ENCODE assay signal across 8 mouse cellular contexts in genomic region chr7:28808957-28809393, GRCm38 (mm10). TPM values are rescaled to one million over a fixed set of nuclear protein-coding genes. Genes with fewer than 3 reads are reported as not detected.
DNase-seq lines count a peak whose midpoint lies in the region; ATAC-seq and TF ChIP-seq lines count a peak whose summit lies in the region.

No protein-coding gene starts in this region.

- peak overlapping the region; percentile 93 for H3K4me2 ChIP-seq in hindbrain, embryonic 14.5 days (replicated peaks)

- in situ Hi-C loops in Patski (cut with MboI; ENCODE audit: low pct_unique_long_range_greater_than_20kb) = no loop called here

- H3K4me3 ChIP-seq in hindbrain, embryonic 14.5 days (replicated peaks; ENCODE audit: low read length) = peak overlapping the region; percentile 80

- H3K9ac ChIP-seq in hindbrain, embryonic 14.5 days = peak overlapping the region; percentile 68

- POLR2A ChIA-PET in Patski (lab: Charles Lee) = interaction anchor here (1.4 to 1.9 kb wide), 3 partner anchors 9 to 17 kb away, joined by 3 to 9 read pairs (median 5); no protein-coding TSS in a partner anchor

- WGBS in hindbrain, embryonic 14.5 days = under 1% methylated on average over 32 of the region's 32 CpGs

- no peaks in the 10 kb centered on the region for H3K27me3 ChIP-seq in Patski
- no peaks in the 10 kb centered on the region for H3K27me3 ChIP-seq in hindbrain, embryonic 14.5 days (ENCODE audit: control insufficient read depth, insufficient read depth, low read length)

- no peak for TF ChIP-seq CTCF in Patski (IDR thresholded peaks at IDR 0.05)

- DNase-seq in Patski (ENCODE audit: low read depth, low spot score) = no peak
- peak; percentile 98 to 99 for DNase-seq in cerebellum, postnatal 14 days
- DNase-seq in frontal cortex, postnatal 25 days (ENCODE audit: low spot score in 2 of 2) = peak; percentile 87 to 92
- DNase-seq in hindbrain, embryonic 14.5 days (ENCODE audit: low spot score) = peak; percentile 95
- DNase-seq in layer of hippocampus, postnatal 36 days = peak; percentile 95 to 97
- DNase-seq in lung, postnatal 25 days (ENCODE audit: low spot score) = peak; percentile 95
- peak; percentile 80 for DNase-seq in retina, adult 2 months (ENCODE audit: low read depth, low spot score)
- peak; percentile 97 for DNase-seq in thymus, postnatal 25 days

- peak overlapping the region; percentile 96 for H3K27ac ChIP-seq in hindbrain, embryonic 14.5 days

- H3K4me1 ChIP-seq in hindbrain, embryonic 14.5 days (replicated peaks; ENCODE audit: control insufficient read depth, insufficient read depth, low read length) = peaks cover 21% of the 10 kb centered on the region

- no peaks in the 10 kb centered on the region for H3K9me3 ChIP-seq in hindbrain, embryonic 14.5 days (ENCODE audit: control insufficient read depth, low read length)

- ATAC-seq in Patski = peak; percentile 9
- ATAC-seq in hindbrain, embryonic 14.5 days (ENCODE audit: low FRiP score) = peak; percentile 56

- CTCF ChIA-PET in Patski (lab: Charles Lee) = interaction anchor here (1.5 to 2.0 kb wide), 3 partner anchors 12 to 58 kb away, joined by 4 to 6 read pairs (median 4); partner anchors contain the start of gene Ech1

- H3K36me3 ChIP-seq in hindbrain, embryonic 14.5 days (replicated peaks; ENCODE audit: control insufficient read depth, insufficient read depth) = peaks cover 21% of the 10 kb centered on the region

RNA-seq across cellular contexts. Expression of gene Hnrnpl, which starts 0.6 kb away (rescaled TPM):
- 309 TPM for polyA plus RNA-seq in Patski (2021)
- 142 and 150 TPM in 2 replicates for polyA plus RNA-seq in hindbrain, embryonic 14.5 days (2014; fragmentation: Nextera tagmentation; extraction: Ambion mirVana)
- 100 to 1,000 TPM; 417 to 431 TPM for total RNA-seq in layer of hippocampus, postnatal 36 days (2021)

RNA-seq across cellular contexts. Expression of gene Ech1, which starts 16.0 kb away (rescaled TPM):
- 208 TPM for polyA plus RNA-seq in Patski (2021)
- 92.6 and 99.0 TPM in 2 replicates for polyA plus RNA-seq in hindbrain, embryonic 14.5 days (2014; fragmentation: Nextera tagmentation; extraction: Ambion mirVana)
- 10 to 100 TPM; 60.8 to 61.8 TPM for total RNA-seq in layer of hippocampus, postnatal 36 days (2021)

RNA-seq across cellular contexts. Expression of gene Rinl, which starts 20.2 kb away (rescaled TPM):
- polyA plus RNA-seq in Patski (2021) = 2.6 TPM
- 1.4 and 2.7 TPM in 2 replicates for polyA plus RNA-seq in hindbrain, embryonic 14.5 days (2014; fragmentation: Nextera tagmentation; extraction: Ambion mirVana)
- 1 to 10 TPM; 2.5 TPM for total RNA-seq in layer of hippocampus, postnatal 36 days (2021)

RNA-seq across cellular contexts. Expression of gene Lgals4, which starts 24.7 kb away (rescaled TPM):
- 4.1 TPM for polyA plus RNA-seq in Patski (2021)
- 2.8 and 3.2 TPM in 2 replicates for polyA plus RNA-seq in hindbrain, embryonic 14.5 days (2014; fragmentation: Nextera tagmentation; extraction: Ambion mirVana)
- 1 to 10 TPM; 3.6 to 6.1 TPM for total RNA-seq in layer of hippocampus, postnatal 36 days (2021)

RNA-seq across cellular contexts. Expression of gene Nfkbib, which starts 41.7 kb away (rescaled TPM):
- polyA plus RNA-seq in Patski (2021) = 37.2 TPM
- polyA plus RNA-seq in hindbrain, embryonic 14.5 days (2014; fragmentation: Nextera tagmentation; extraction: Ambion mirVana) = 62.9 and 68.8 TPM in 2 replicates
- 10 to 100 TPM; 25.3 to 29.2 TPM for total RNA-seq in layer of hippocampus, postnatal 36 days (2021)
